Mouse (Mus musculus) limb, embryonic 11.5 days (tissue): ENCODE results near the gene Gp9. TPM values are rescaled to one million over a fixed set of nuclear protein-coding genes. Genes with fewer than 3 reads are reported as not detected.

ENCODE experiments used
- ATAC-seq: fragments of 200-750 bp; cut with Nextera tagmentation; 2 replicates; pipeline ENCODE4 v1.8.0; 2017; ENCODE audit warnings: low read depth; ENCODE audit not compliant: insufficient number of reproducible peaks, low FRiP score, low TSS enrichment
- DNase-seq: peaks from one replicate; pipeline ENCODE4 v3.0.0-alpha.2; 2015; ENCODE audit warnings: low spot score
- H3K27ac ChIP-seq: fragments of 300-500 bp; sonication (generic); replicated peaks from 2 replicates; pipeline ENCODE4 v1.5.1; 2014; ENCODE audit warnings: low read depth, mild to moderate bottlenecking, low read length
- H3K27me3 ChIP-seq: fragments of 300-500 bp; sonication (generic); 2 replicates; pipeline ENCODE4 v1.6.1; 2014; ENCODE audit warnings: mild to moderate bottlenecking, low read length, mixed read lengths; ENCODE audit not compliant: control insufficient read depth, insufficient read depth
- H3K36me3 ChIP-seq: fragments of 300-500 bp; sonication (generic); 2 replicates; pipeline ENCODE4 v1.6.1; 2014; ENCODE audit warnings: mild to moderate bottlenecking, low read length, moderate library complexity, mixed read lengths; ENCODE audit not compliant: control insufficient read depth, insufficient read depth
- H3K4me1 ChIP-seq: fragments of 300-500 bp; sonication (generic); 2 replicates; pipeline ENCODE4 v1.6.1; 2014; ENCODE audit warnings: low read length, mixed read lengths; ENCODE audit not compliant: control insufficient read depth, insufficient read depth
- H3K4me2 ChIP-seq: fragments of 300-500 bp; sonication (generic); 2 replicates; pipeline ENCODE4 v1.6.1; 2014; ENCODE audit warnings: low read depth, mild to moderate bottlenecking, moderate library complexity; ENCODE audit not compliant: severe bottlenecking
- H3K4me3 ChIP-seq: fragments of 300-500 bp; sonication (generic); 2 replicates; pipeline ENCODE4 v1.5.1; 2014; ENCODE audit warnings: low read depth, low read length
- H3K9ac ChIP-seq: fragments of 300-500 bp; sonication (generic); 2 replicates; pipeline ENCODE4 v1.6.1; 2014; ENCODE audit warnings: mild to moderate bottlenecking, low read length
- H3K9me3 ChIP-seq: fragments of 300-500 bp; sonication (generic); 2 replicates; pipeline ENCODE4 v1.6.1; 2016; ENCODE audit warnings: low read length; ENCODE audit not compliant: control insufficient read depth
- WGBS: fragments of 180-500 bp; shearing (Covaris S2); extraction: QIAGEN DNeasy Blood & Tissue Kit; methylation state at CpG from one replicate; pipeline ENCODE4 v1.1.7; 2014; 5-methylcytosine and 5-hydroxymethylcytosine counted together
- polyA plus RNA-seq: library from polyadenylated mRNA; unstranded; fragments of >200 nt; fragmentation: Nextera tagmentation; extraction: Ambion mirVana; gene quantifications from 2 replicates; pipeline ENCODE4 v1.2.1, GENCODE M21; 2014

The Gp9 gene
- polyA plus RNA-seq, 1 experiment from 2014 or later = 2.0 TPM

GRCm38 (mm10) chr6:87775588-87776245 is 2.2 kb upstream of the Gp9 start:
- DNase-seq (no peak), ATAC-seq (no peak)
- Histone ChIP-seq H3K4me2 (no peak overlapping the region), H3K27me3 (no peaks in the 10 kb centered on the region), H3K9ac (no peak overlapping the region), H3K27ac (no peak overlapping the region), H3K4me1 (no peaks in the 10 kb centered on the region), H3K36me3 (no peaks in the 10 kb centered on the region), H3K4me3 (no peak overlapping the region), H3K9me3 (no peaks in the 10 kb centered on the region)
- 71% methylated on average over 3 of the region's 3 CpGs for WGBS

GRCm38 (mm10) chr6:87776663-87777062 is 1.2 kb upstream of the Gp9 start:
- Histone ChIP-seq H3K9ac (no peak overlapping the region), H3K4me3 (no peak overlapping the region), H3K4me2 (no peak overlapping the region), H3K27me3 (no peaks in the 10 kb centered on the region), H3K4me1 (no peaks in the 10 kb centered on the region), H3K36me3 (no peaks in the 10 kb centered on the region), H3K27ac (no peak overlapping the region), H3K9me3 (no peaks in the 10 kb centered on the region)
- ATAC-seq (no peak), DNase-seq (no peak)
- WGBS = 80% methylated on average over 1 of the region's 1 CpGs

GRCm38 (mm10) chr6:87778294-87779173 is 662 bp downstream of the Gp9 start:
- no peaks in the 10 kb centered on the region for H3K9me3 ChIP-seq
- H3K4me2 ChIP-seq = no peak overlapping the region
- DNase-seq = no peak
- no peak for ATAC-seq
- H3K4me3 ChIP-seq = no peak overlapping the region
- no peak overlapping the region for H3K27ac ChIP-seq
- no peaks in the 10 kb centered on the region for H3K27me3 ChIP-seq
- no peaks in the 10 kb centered on the region for H3K4me1 ChIP-seq
- no peaks in the 10 kb centered on the region for H3K36me3 ChIP-seq
- no peak overlapping the region for H3K9ac ChIP-seq
- WGBS = 79% methylated on average over 11 of the region's 11 CpGs

GRCm38 (mm10) chr6:87779174-87780165 is 1.6 kb downstream of the Gp9 start:
- H3K4me3 ChIP-seq = no peak overlapping the region
- no peak overlapping the region for H3K9ac ChIP-seq
- H3K4me2 ChIP-seq = no peak overlapping the region
- DNase-seq = no peak
- H3K4me1 ChIP-seq = no peaks in the 10 kb centered on the region
- no peaks in the 10 kb centered on the region for H3K9me3 ChIP-seq
- no peak overlapping the region for H3K27ac ChIP-seq
- ATAC-seq = no peak
- no peaks in the 10 kb centered on the region for H3K27me3 ChIP-seq
- H3K36me3 ChIP-seq = no peaks in the 10 kb centered on the region
- WGBS = 80% methylated on average over 11 of the region's 11 CpGs

GRCm38 (mm10) chr6:87780546-87781301 is 2.9 kb downstream of the Gp9 start:
- no peak overlapping the region for H3K9ac ChIP-seq
- no peak overlapping the region for H3K4me2 ChIP-seq
- H3K9me3 ChIP-seq = no peaks in the 10 kb centered on the region
- ATAC-seq = no peak
- DNase-seq = no peak
- 84% methylated on average over 10 of the region's 10 CpGs for whole genome bisulfite sequencing
- H3K36me3 ChIP-seq = no peaks in the 10 kb centered on the region
- no peak overlapping the region for H3K4me3 ChIP-seq
- H3K4me1 ChIP-seq = no peaks in the 10 kb centered on the region
- no peaks in the 10 kb centered on the region for H3K27me3 ChIP-seq
- no peak overlapping the region for H3K27ac ChIP-seq

- Histone ChIP-seq H3K9ac (no peak overlapping the region), H3K4me2 (no peak overlapping the region), H3K4me3 (no peak overlapping the region), H3K27me3 (no peaks in the 10 kb centered on the region), H3K4me1 (no peaks in the 10 kb centered on the region), H3K27ac (no peak overlapping the region), H3K36me3 (no peaks in the 10 kb centered on the region), H3K9me3 (no peaks in the 10 kb centered on the region)
- WGBS = 77% methylated on average over 8 of the region's 8 CpGs
- ATAC-seq = no peak
- no peak for DNase-seq
These were observed 6.2 kb downstream of the Gp9 start for GRCm38 (mm10) chr6:87784033-87784432.

- Histone ChIP-seq H3K4me2 (no peak overlapping the region), H3K4me3 (no peak overlapping the region), H3K27me3 (no peaks in the 10 kb centered on the region), H3K36me3 (peaks cover 3% of the 10 kb centered on the region; the same call in 1 of the 2 replicates), H3K9ac (no peak overlapping the region), H3K4me1 (no peaks in the 10 kb centered on the region), H3K27ac (no peak overlapping the region), H3K9me3 (no peaks in the 10 kb centered on the region)
- 90% methylated on average over 5 of the region's 5 CpGs for WGBS
- ATAC-seq (no peak), DNase-seq (no peak)
These were observed 8.7 kb downstream of the Gp9 start for GRCm38 (mm10) chr6:87786621-87787020.
